Mouse (Mus musculus): ENCODE results near the gene Fbxl12.
"Not testable (repeated sequence)": the region's sequence is repeated elsewhere in the genome, so short reads cannot be mapped to it uniquely, and the experiment has no call there.

The Fbxl12 gene

GRCm38 (mm10) chr9:20651602-20652259 lies 7.2 kb upstream of the Fbxl12 start, which contains the start of gene Pin1:
TSS of gene Pin1 (plus strand) at chr9:20652095.
- DNase-seq (ENCODE audit: low spot score), result peak; percentile 100

GRCm38 (mm10) chr9:20645121-20645520 lies 554 bp upstream of the Fbxl12 start:
- no peak for DNase-seq (ENCODE audit: low spot score)

- no peak for DNase-seq (ENCODE audit: low spot score)
Measured at GRCm38 (mm10) chr9:20643781-20644180, 786 bp downstream of the Fbxl12 start.

- peak; percentile 86 for DNase-seq (ENCODE audit: low spot score)
Measured at GRCm38 (mm10) chr9:20642896-20643466, 1.6 kb downstream of the Fbxl12 start.

GRCm38 (mm10) chr9:20642101-20642895 lies 2.3 kb downstream of the Fbxl12 start, which contains the start of gene Ubl5:
TSS of gene Ubl5 (plus strand) at chr9:20642878.
- peak; percentile 90 for DNase-seq (ENCODE audit: low spot score)

- DNase-seq (ENCODE audit: low spot score), result no peak
Measured at GRCm38 (mm10) chr9:20641501-20641900, 3.1 kb downstream of the Fbxl12 start.

- no peak for DNase-seq (ENCODE audit: low spot score)
Measured at GRCm38 (mm10) chr9:20639486-20639885, 5.1 kb downstream of the Fbxl12 start.

GRCm38 (mm10) chr9:20638552-20638951 lies 6.0 kb downstream of the Fbxl12 start:
- DNase-seq (ENCODE audit: low spot score), result no peak

- no peak for DNase-seq (ENCODE audit: low spot score)
Measured at GRCm38 (mm10) chr9:20636790-20637189, 7.8 kb downstream of the Fbxl12 start.

GRCm38 (mm10) chr9:20636256-20636655 lies 8.3 kb downstream of the Fbxl12 start:
- DNase-seq (ENCODE audit: low spot score), result no peak

- DNase-seq (ENCODE audit: low spot score), result not testable (repeated sequence)
Measured at GRCm38 (mm10) chr9:20635676-20636075, 8.9 kb downstream of the Fbxl12 start.

GRCm38 (mm10) chr9:20631332-20631731 lies 13.2 kb downstream of the Fbxl12 start:
- DNase-seq (ENCODE audit: low spot score), result no peak

- no peak for DNase-seq (ENCODE audit: low spot score)
Measured at GRCm38 (mm10) chr9:20616685-20617084, 27.9 kb downstream of the Fbxl12 start.

- DNase-seq (ENCODE audit: low spot score), result no peak
Measured at GRCm38 (mm10) chr9:20611976-20612375, 32.6 kb downstream of the Fbxl12 start.

GRCm38 (mm10) chr9:20609831-20610464 lies 34.6 kb downstream of the Fbxl12 start:
- no peak for DNase-seq (ENCODE audit: low spot score)

GRCm38 (mm10) chr9:20607100-20607974 lies 37.2 kb downstream of the Fbxl12 start:
- peak; percentile 87 for DNase-seq (ENCODE audit: low spot score)

GRCm38 (mm10) chr9:20606269-20606668 lies 38.3 kb downstream of the Fbxl12 start:
- no peak for DNase-seq (ENCODE audit: low spot score)

GRCm38 (mm10) chr9:20601270-20601669 lies 43.3 kb downstream of the Fbxl12 start:
- no peak for DNase-seq (ENCODE audit: low spot score)

- DNase-seq (ENCODE audit: low spot score), result peak; percentile 96
Measured at GRCm38 (mm10) chr9:20581175-20581634, 63.4 kb downstream of the Fbxl12 start, which contains the start of gene Zfp846. TSS of gene Zfp846 (plus strand) at chr9:20581291.

GRCm38 (mm10) chr9:20576591-20576990 lies 68.0 kb downstream of the Fbxl12 start:
- no peak for DNase-seq (ENCODE audit: low spot score)

GRCm38 (mm10) chr9:20571060-20571459 lies 73.5 kb downstream of the Fbxl12 start:
- DNase-seq (ENCODE audit: low spot score), result no peak
